Mouse (Mus musculus): ENCODE measurements around the gene Mettl13. TPM values are rescaled to one million over a fixed set of nuclear protein-coding genes. Genes with fewer than 3 reads are reported as not detected.

Mettl13 gene
- polyA plus RNA-seq, 1 experiment from 2014 or later, result 15.7 TPM

DNA sequence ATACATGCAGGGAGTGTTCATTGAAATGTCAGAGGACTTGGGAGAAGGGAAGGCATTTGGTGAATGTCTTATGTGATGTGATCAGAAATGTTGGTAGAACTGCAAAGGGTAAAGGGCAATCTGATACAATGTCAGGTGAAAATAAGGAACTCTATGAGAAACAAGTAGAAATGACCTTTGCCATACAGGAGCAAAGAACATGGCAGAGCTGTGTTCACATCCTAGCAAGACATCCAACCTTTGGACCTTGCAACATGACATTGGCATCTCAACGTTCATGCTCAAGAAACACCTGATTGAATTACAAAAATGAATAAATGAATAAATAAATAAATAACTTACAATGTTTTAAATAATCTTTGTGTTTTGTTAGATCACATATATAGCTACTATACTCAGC lies 33.2 kb downstream of the Mettl13 start:
- WGBS, result 85% methylated on average over 1 of the region's 1 CpGs
- Histone ChIP-seq H3K4me2 (replicated peaks; ENCODE audit: low read depth, low read length) (no peak overlapping the region), H3K27ac (ENCODE audit: low read length) (no peak overlapping the region), H3K36me3 (ENCODE audit: control insufficient read depth, insufficient read depth, low read length) (no peaks in the 10 kb centered on the region), H3K4me3 (ENCODE audit: low read depth, low read length) (no peak overlapping the region), H3K9ac (replicated peaks; ENCODE audit: low read depth, low read length) (no peak overlapping the region), H3K4me1 (ENCODE audit: control insufficient read depth, insufficient read depth, low read length) (no peaks in the 10 kb centered on the region), H3K9me3 (ENCODE audit: control insufficient read depth, low read depth, low read length) (no peaks in the 10 kb centered on the region), H3K27me3 (ENCODE audit: control insufficient read depth, insufficient read depth, low read length) (no peaks in the 10 kb centered on the region)
- no peak for ATAC-seq (ENCODE audit: insufficient number of reproducible peaks, insufficient read depth, low FRiP score, low read depth)

DNA sequence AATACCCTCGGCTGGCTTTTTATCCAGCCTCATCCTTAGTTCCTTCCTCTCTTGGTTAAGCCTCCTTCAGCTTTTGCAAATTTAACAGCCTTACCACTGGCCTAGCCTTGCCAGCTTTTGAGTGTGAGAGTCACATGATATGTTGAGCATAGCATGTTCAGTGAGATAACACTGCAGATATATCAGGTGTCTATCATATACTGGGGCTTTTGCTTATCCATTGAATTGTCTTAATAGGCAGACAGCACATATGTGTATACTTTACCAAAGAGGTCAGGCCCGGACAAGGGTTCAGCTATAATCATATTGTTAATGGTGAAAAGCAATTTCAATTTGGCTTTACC lies 38.4 kb downstream of the Mettl13 start:
- H3K4me3 ChIP-seq (ENCODE audit: low read depth, low read length), result no peak overlapping the region
- no peaks in the 10 kb centered on the region for H3K4me1 ChIP-seq (ENCODE audit: control insufficient read depth, insufficient read depth, low read length)
- no peaks in the 10 kb centered on the region for H3K36me3 ChIP-seq (ENCODE audit: control insufficient read depth, insufficient read depth, low read length)
- no peak overlapping the region for H3K4me2 ChIP-seq (replicated peaks; ENCODE audit: low read depth, low read length)
- no peak for ATAC-seq (ENCODE audit: insufficient number of reproducible peaks, insufficient read depth, low FRiP score, low read depth)
- no peak overlapping the region for H3K27ac ChIP-seq (ENCODE audit: low read length)
- no peaks in the 10 kb centered on the region for H3K9me3 ChIP-seq (ENCODE audit: control insufficient read depth, low read depth, low read length)
- H3K9ac ChIP-seq (replicated peaks; ENCODE audit: low read depth, low read length), result no peak overlapping the region
- no peaks in the 10 kb centered on the region for H3K27me3 ChIP-seq (ENCODE audit: control insufficient read depth, insufficient read depth, low read length)
- 73% methylated on average over 2 of the region's 2 CpGs for WGBS

DNA sequence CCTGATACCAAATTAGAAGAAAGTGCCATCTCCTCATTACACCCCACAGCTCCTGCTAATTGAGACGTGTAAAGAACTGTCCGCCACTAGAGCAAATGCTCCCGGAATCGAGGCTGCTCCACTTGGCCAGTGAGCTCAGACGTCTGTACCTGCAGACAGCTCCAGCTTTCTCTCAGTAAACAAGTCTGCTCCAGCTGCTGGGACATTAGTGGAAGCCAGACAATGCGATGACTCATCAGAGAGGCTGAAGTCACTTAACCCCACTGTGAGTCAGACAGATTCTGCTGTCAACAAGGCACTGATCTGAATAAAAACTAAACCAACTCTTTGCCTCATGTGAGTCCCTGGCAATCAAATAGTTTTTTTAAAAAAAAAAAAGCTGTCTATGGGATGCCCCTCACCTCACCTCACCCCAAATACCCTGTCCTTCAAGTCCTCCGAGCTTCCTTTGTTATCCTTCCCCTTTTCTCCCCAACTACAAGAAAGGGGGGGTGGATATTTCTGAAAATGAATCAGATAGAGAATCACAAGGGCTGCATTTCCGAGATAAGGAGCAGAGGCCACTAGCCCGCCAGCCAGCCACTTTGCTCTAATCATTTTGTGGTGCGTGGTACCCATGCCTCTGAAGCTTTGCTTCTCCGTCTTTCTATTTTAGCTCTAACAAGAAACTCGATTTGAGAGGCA lies 38.9 kb downstream of the Mettl13 start:
- 42% methylated on average over 12 of the region's 12 CpGs for WGBS
- H3K4me2 ChIP-seq (replicated peaks; ENCODE audit: low read depth, low read length), result no peak overlapping the region
- no peak overlapping the region for H3K27ac ChIP-seq (ENCODE audit: low read length)
- H3K9ac ChIP-seq (replicated peaks; ENCODE audit: low read depth, low read length), result no peak overlapping the region
- H3K9me3 ChIP-seq (ENCODE audit: control insufficient read depth, low read depth, low read length), result no peaks in the 10 kb centered on the region
- no peaks in the 10 kb centered on the region for H3K36me3 ChIP-seq (ENCODE audit: control insufficient read depth, insufficient read depth, low read length)
- peak; percentile 49; the same call in 1 of the 2 replicates for ATAC-seq (ENCODE audit: insufficient number of reproducible peaks, insufficient read depth, low FRiP score, low read depth)
- H3K4me1 ChIP-seq (ENCODE audit: control insufficient read depth, insufficient read depth, low read length), result no peaks in the 10 kb centered on the region
- no peak overlapping the region for H3K4me3 ChIP-seq (ENCODE audit: low read depth, low read length)
- H3K27me3 ChIP-seq (ENCODE audit: control insufficient read depth, insufficient read depth, low read length), result no peaks in the 10 kb centered on the region

DNA sequence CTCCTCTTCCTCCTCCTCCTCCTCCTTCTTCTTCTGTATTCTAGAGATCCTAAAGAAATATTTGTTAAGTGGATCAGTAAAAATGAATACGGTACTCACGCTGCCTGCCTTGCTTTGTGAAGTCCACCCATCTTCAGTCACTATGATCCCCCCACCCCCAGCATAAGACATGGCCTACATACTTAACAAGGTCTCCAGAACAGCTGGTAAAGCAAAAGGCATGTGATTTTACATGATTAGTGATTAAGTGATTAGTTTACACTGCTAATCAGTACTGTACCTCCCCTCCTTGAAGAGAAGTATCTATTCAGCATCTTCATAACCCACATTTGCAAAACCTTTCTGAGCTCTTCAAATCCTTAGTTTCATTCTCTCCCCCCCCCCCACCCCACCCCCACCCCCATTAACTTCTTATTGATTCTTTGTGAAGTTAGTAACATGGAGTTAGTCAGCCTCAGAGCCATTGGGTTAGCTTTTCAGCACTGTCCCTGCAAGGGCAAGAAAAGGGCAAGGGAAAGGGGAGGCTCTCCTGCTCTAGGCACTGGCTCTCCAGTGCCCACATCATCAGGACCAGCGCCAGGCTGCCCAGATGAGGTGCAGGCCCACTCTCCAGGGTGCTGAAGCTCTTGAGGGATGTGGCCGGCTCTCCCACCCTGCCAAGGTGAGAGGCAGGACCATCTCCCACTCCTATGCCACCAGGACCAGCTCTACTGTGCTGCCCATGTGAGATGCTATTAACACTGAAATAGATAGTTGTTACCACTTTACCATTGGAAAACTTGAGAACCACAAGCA lies 39.9 kb downstream of the Mettl13 start:
- WGBS, result 71% methylated on average over 4 of the region's 4 CpGs
- no peak overlapping the region for H3K4me3 ChIP-seq (ENCODE audit: low read depth, low read length)
- ATAC-seq (ENCODE audit: insufficient number of reproducible peaks, insufficient read depth, low FRiP score, low read depth), result no peak

DNA sequence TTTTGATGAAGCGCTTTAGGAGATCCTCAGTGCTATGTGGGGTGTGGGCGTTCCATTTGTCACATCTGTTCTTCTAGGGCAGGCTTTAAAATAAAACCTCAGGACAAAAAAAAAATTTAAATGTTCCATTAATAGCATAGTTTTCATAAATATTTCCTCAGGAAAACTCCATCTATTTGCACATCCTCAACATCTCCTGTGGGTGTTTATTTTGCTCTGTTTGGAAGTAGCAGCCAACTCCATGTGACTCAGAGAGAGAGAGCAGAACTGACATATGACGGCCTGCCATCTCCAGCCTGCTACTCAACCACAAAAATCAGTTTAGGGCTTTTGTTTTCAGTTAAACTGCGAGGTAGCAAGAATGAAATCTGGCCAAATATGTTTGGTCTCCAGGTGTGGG lies 41.8 kb downstream of the Mettl13 start:
- H3K4me1 ChIP-seq (ENCODE audit: control insufficient read depth, insufficient read depth, low read length), result no peaks in the 10 kb centered on the region
- H3K9ac ChIP-seq (replicated peaks; ENCODE audit: low read depth, low read length), result no peak overlapping the region
- ATAC-seq (ENCODE audit: insufficient number of reproducible peaks, insufficient read depth, low FRiP score, low read depth), result no peak
- H3K27me3 ChIP-seq (ENCODE audit: control insufficient read depth, insufficient read depth, low read length), result no peaks in the 10 kb centered on the region
- H3K4me3 ChIP-seq (ENCODE audit: low read depth, low read length), result no peak overlapping the region
- H3K27ac ChIP-seq (ENCODE audit: low read length), result no peak overlapping the region
- WGBS, result 76% methylated on average over 4 of the region's 4 CpGs
- H3K36me3 ChIP-seq (ENCODE audit: control insufficient read depth, insufficient read depth, low read length), result no peaks in the 10 kb centered on the region
- no peaks in the 10 kb centered on the region for H3K9me3 ChIP-seq (ENCODE audit: control insufficient read depth, low read depth, low read length)
- no peak overlapping the region for H3K4me2 ChIP-seq (replicated peaks; ENCODE audit: low read depth, low read length)

More for the DNA sequence above, 39.9 kb downstream of the Mettl13 start:
- Histone ChIP-seq H3K4me2 (replicated peaks; ENCODE audit: low read depth, low read length) (no peak overlapping the region), H3K9ac (replicated peaks; ENCODE audit: low read depth, low read length) (no peak overlapping the region), H3K9me3 (ENCODE audit: control insufficient read depth, low read depth, low read length) (no peaks in the 10 kb centered on the region), H3K4me1 (ENCODE audit: control insufficient read depth, insufficient read depth, low read length) (no peaks in the 10 kb centered on the region), H3K36me3 (ENCODE audit: control insufficient read depth, insufficient read depth, low read length) (no peaks in the 10 kb centered on the region), H3K27me3 (ENCODE audit: control insufficient read depth, insufficient read depth, low read length) (no peaks in the 10 kb centered on the region), H3K27ac (ENCODE audit: low read length) (no peak overlapping the region)

DNA sequence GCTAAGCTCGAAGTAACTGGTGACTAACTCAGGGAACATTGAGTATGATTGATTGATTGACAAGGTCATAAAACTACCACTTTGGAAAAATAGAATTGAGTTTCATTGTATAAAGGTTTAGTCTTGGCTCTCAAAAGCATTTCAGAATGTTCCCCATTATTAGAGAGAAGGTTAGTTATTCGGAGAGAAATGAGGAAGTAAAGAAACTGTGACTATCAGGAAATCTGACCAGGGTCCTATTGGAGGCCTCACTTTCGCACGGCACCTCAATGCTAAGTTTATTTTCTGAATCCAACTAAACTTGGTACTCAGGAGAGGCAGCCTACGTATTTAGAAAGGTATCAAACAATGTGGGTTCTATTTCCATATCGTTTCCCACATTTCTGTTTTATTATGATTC lies 42.7 kb downstream of the Mettl13 start:
- no peaks in the 10 kb centered on the region for H3K4me1 ChIP-seq (ENCODE audit: control insufficient read depth, insufficient read depth, low read length)
- no peaks in the 10 kb centered on the region for H3K27me3 ChIP-seq (ENCODE audit: control insufficient read depth, insufficient read depth, low read length)
- WGBS, result 79% methylated on average over 6 of the region's 6 CpGs
- no peaks in the 10 kb centered on the region for H3K36me3 ChIP-seq (ENCODE audit: control insufficient read depth, insufficient read depth, low read length)
- H3K9me3 ChIP-seq (ENCODE audit: control insufficient read depth, low read depth, low read length), result no peaks in the 10 kb centered on the region
- ATAC-seq (ENCODE audit: insufficient number of reproducible peaks, insufficient read depth, low FRiP score, low read depth), result no peak
- H3K4me2 ChIP-seq (replicated peaks; ENCODE audit: low read depth, low read length), result no peak overlapping the region
- no peak overlapping the region for H3K9ac ChIP-seq (replicated peaks; ENCODE audit: low read depth, low read length)
- no peak overlapping the region for H3K4me3 ChIP-seq (ENCODE audit: low read depth, low read length)
- H3K27ac ChIP-seq (ENCODE audit: low read length), result no peak overlapping the region

Other genes starting within 250 kb of the Mettl13 start
- gene Dnm3, start 70.5 kb downstream of the Mettl13 start, polyA plus RNA-seq (2014; fragmentation: Nextera tagmentation; extraction: Ambion mirVana), result 8.6 and 9.5 TPM in 2 replicates
- 55.8 and 63.0 TPM in 2 replicates for gene Vamp4, start 22.0 kb upstream of the Mettl13 start, polyA plus RNA-seq (2014; fragmentation: Nextera tagmentation; extraction: Ambion mirVana)
- not detected in 2 replicates for gene Myoc, start 90.6 kb upstream of the Mettl13 start, polyA plus RNA-seq (2014; fragmentation: Nextera tagmentation; extraction: Ambion mirVana)
- not detected in 2 replicates for gene Myocos, start 109.7 kb upstream of the Mettl13 start, polyA plus RNA-seq (2014; fragmentation: Nextera tagmentation; extraction: Ambion mirVana)
- 203 and 211 TPM in 2 replicates for gene Prrc2c, start 192.0 kb upstream of the Mettl13 start, polyA plus RNA-seq (2014; fragmentation: Nextera tagmentation; extraction: Ambion mirVana)